Mouse (Mus musculus): ENCODE data around the gene Zfp386. TPM values are rescaled to one million over a fixed set of nuclear protein-coding genes. Genes with fewer than 3 reads are reported as not detected.
"Not testable (repeated sequence)": the region's sequence is repeated elsewhere in the genome, so short reads cannot be mapped to it uniquely, and the experiment has no call there.

The Zfp386 gene
- 38.0 and 41.7 TPM in 2 replicates for polyA plus RNA-seq (2015; fragmentation: Nextera tagmentation; extraction: Ambion mirVana)

- 1% methylated on average over 55 of the region's 55 CpGs for WGBS
- H3K9me3 ChIP-seq = no peaks in the 10 kb centered on the region
- peaks cover 8% of the 10 kb centered on the region; the same call in 1 of the 2 replicates for H3K4me1 ChIP-seq
- no peaks in the 10 kb centered on the region for H3K36me3 ChIP-seq
- H3K4me2 ChIP-seq = peak within 1 kb of the TSS; percentile 56
- H3K4me3 ChIP-seq (replicated peaks) = peak within 1 kb of the TSS; percentile 70
- peak within 1 kb of the TSS; percentile 78 for H3K9ac ChIP-seq
- ATAC-seq (ENCODE audit: insufficient read depth, low FRiP score, low read depth) = peak; percentile 98
- no peaks in the 10 kb centered on the region for H3K27me3 ChIP-seq (replicated peaks)
- H3K27ac ChIP-seq = peak within 1 kb of the TSS; percentile 97
These were observed at the start of gene Zfp386 for GRCm38 (mm10) chr12:116047440-116048377. Gene Zfp386 (plus strand): TSS chr12:116047724.

GRCm38 (mm10) chr12:115999784-116000183 lies 47.7 kb upstream of the Zfp386 start:
- 64% methylated on average over 3 of the region's 3 CpGs for WGBS
- not testable (repeated sequence) for H3K4me1 ChIP-seq; H3K4me3 ChIP-seq (replicated peaks); H3K36me3 ChIP-seq; H3K9ac ChIP-seq; H3K9me3 ChIP-seq; H3K27me3 ChIP-seq (replicated peaks); ATAC-seq (ENCODE audit: insufficient read depth, low FRiP score, low read depth); H3K4me2 ChIP-seq; H3K27ac ChIP-seq

GRCm38 (mm10) chr12:116002946-116003345 lies 44.6 kb upstream of the Zfp386 start:
- H3K4me2 ChIP-seq; H3K4me1 ChIP-seq; H3K36me3 ChIP-seq; H3K9ac ChIP-seq; ATAC-seq (ENCODE audit: insufficient read depth, low FRiP score, low read depth); H3K27ac ChIP-seq; H3K9me3 ChIP-seq; H3K27me3 ChIP-seq (replicated peaks); H3K4me3 ChIP-seq (replicated peaks): not testable (repeated sequence)
- WGBS = 76% methylated on average over 1 of the region's 1 CpGs

GRCm38 (mm10) chr12:116010812-116011211 lies 36.7 kb upstream of the Zfp386 start:
- 73% methylated on average over 2 of the region's 2 CpGs for WGBS
- Histone ChIP-seq H3K4me2 (no peak overlapping the region), H3K4me1 (no peaks in the 10 kb centered on the region), H3K9ac (no peak overlapping the region), H3K4me3 (replicated peaks) (no peak overlapping the region), H3K27ac (no peak overlapping the region), H3K36me3 (no peaks in the 10 kb centered on the region), H3K27me3 (replicated peaks) (no peaks in the 10 kb centered on the region), H3K9me3 (no peaks in the 10 kb centered on the region)
- ATAC-seq (ENCODE audit: insufficient read depth, low FRiP score, low read depth) = no peak

GRCm38 (mm10) chr12:116028095-116028494 lies 19.4 kb upstream of the Zfp386 start:
- Histone ChIP-seq H3K4me1 (no peaks in the 10 kb centered on the region), H3K4me2 (no peak overlapping the region), H3K27me3 (replicated peaks) (no peaks in the 10 kb centered on the region), H3K9ac (no peak overlapping the region), H3K36me3 (no peaks in the 10 kb centered on the region), H3K4me3 (replicated peaks) (no peak overlapping the region), H3K9me3 (no peaks in the 10 kb centered on the region), H3K27ac (no peak overlapping the region)
- WGBS = 47% methylated on average over 2 of the region's 2 CpGs
- ATAC-seq (ENCODE audit: insufficient read depth, low FRiP score, low read depth) = no peak

- Histone ChIP-seq H3K4me2 (no peak overlapping the region), H3K36me3 (no peaks in the 10 kb centered on the region), H3K27ac (no peak overlapping the region), H3K9ac (no peak overlapping the region), H3K4me1 (no peaks in the 10 kb centered on the region), H3K27me3 (replicated peaks) (no peaks in the 10 kb centered on the region), H3K9me3 (no peaks in the 10 kb centered on the region), H3K4me3 (replicated peaks) (no peak overlapping the region)
- ATAC-seq (ENCODE audit: insufficient read depth, low FRiP score, low read depth) = no peak
- 61% methylated on average over 5 of the region's 5 CpGs for WGBS
These were observed 12.2 kb upstream of the Zfp386 start for GRCm38 (mm10) chr12:116035346-116035745.

- no peaks in the 10 kb centered on the region for H3K27me3 ChIP-seq (replicated peaks)
- 68% methylated on average over 5 of the region's 5 CpGs for WGBS
- peaks cover 8% of the 10 kb centered on the region; the same call in 1 of the 2 replicates for H3K4me1 ChIP-seq
- no peak overlapping the region for H3K4me2 ChIP-seq
- no peak for ATAC-seq (ENCODE audit: insufficient read depth, low FRiP score, low read depth)
- no peaks in the 10 kb centered on the region for H3K36me3 ChIP-seq
- no peak overlapping the region for H3K9ac ChIP-seq
- no peaks in the 10 kb centered on the region for H3K9me3 ChIP-seq
- H3K4me3 ChIP-seq (replicated peaks) = no peak overlapping the region
- H3K27ac ChIP-seq = no peak overlapping the region
These were observed 2.7 kb upstream of the Zfp386 start for GRCm38 (mm10) chr12:116044785-116045184.

- peak overlapping the region; percentile 56 for H3K4me2 ChIP-seq
- no peak overlapping the region for H3K27ac ChIP-seq
- no peaks in the 10 kb centered on the region for H3K27me3 ChIP-seq (replicated peaks)
- H3K9ac ChIP-seq = no peak overlapping the region
- peak overlapping the region; percentile 70 for H3K4me3 ChIP-seq (replicated peaks)
- no peak for ATAC-seq (ENCODE audit: insufficient read depth, low FRiP score, low read depth)
- H3K36me3 ChIP-seq = no peaks in the 10 kb centered on the region
- WGBS = 45% methylated on average over 7 of the region's 7 CpGs
- H3K4me1 ChIP-seq = peaks cover 8% of the 10 kb centered on the region; the same call in 1 of the 2 replicates
- H3K9me3 ChIP-seq = no peaks in the 10 kb centered on the region
These were observed 1.2 kb downstream of the Zfp386 start for GRCm38 (mm10) chr12:116048766-116049165.

GRCm38 (mm10) chr12:116049236-116049635 lies 1.7 kb downstream of the Zfp386 start:
- WGBS = 43% methylated on average over 3 of the region's 3 CpGs
- no peak for ATAC-seq (ENCODE audit: insufficient read depth, low FRiP score, low read depth)
- H3K27ac ChIP-seq = no peak overlapping the region
- peak overlapping the region; percentile 56 for H3K4me2 ChIP-seq
- no peak overlapping the region for H3K9ac ChIP-seq
- peaks cover 8% of the 10 kb centered on the region; the same call in 1 of the 2 replicates for H3K4me1 ChIP-seq
- peak overlapping the region; percentile 70 for H3K4me3 ChIP-seq (replicated peaks)
- no peaks in the 10 kb centered on the region for H3K9me3 ChIP-seq
- H3K27me3 ChIP-seq (replicated peaks) = no peaks in the 10 kb centered on the region
- H3K36me3 ChIP-seq = 0 out of 2 replicates have a peak, but pooled peaks cover 2% of the 10 kb centered on the region

- H3K27ac ChIP-seq = no peak overlapping the region
- no peak overlapping the region for H3K9ac ChIP-seq
- H3K36me3 ChIP-seq = peaks cover 7% of the 10 kb centered on the region
- no peak overlapping the region for H3K4me2 ChIP-seq
- H3K27me3 ChIP-seq (replicated peaks) = no peaks in the 10 kb centered on the region
- ATAC-seq (ENCODE audit: insufficient read depth, low FRiP score, low read depth) = no peak
- H3K9me3 ChIP-seq = no peaks in the 10 kb centered on the region
- H3K4me3 ChIP-seq (replicated peaks) = no peak overlapping the region
- 74% methylated on average over 6 of the region's 6 CpGs for WGBS
- H3K4me1 ChIP-seq = peaks cover 8% of the 10 kb centered on the region; the same call in 1 of the 2 replicates
These were observed 2.2 kb downstream of the Zfp386 start for GRCm38 (mm10) chr12:116049701-116050100.

- H3K4me3 ChIP-seq (replicated peaks) = no peak overlapping the region
- H3K36me3 ChIP-seq = peaks cover 39% of the 10 kb centered on the region
- WGBS = 93% methylated on average over 8 of the region's 8 CpGs
- no peak overlapping the region for H3K27ac ChIP-seq
- 0 out of 2 replicates have a peak, but pooled peaks cover 3% of the 10 kb centered on the region for H3K9me3 ChIP-seq
- peaks cover 1% of the 10 kb centered on the region; the same call in 1 of the 2 replicates for H3K4me1 ChIP-seq
- no peaks in the 10 kb centered on the region for H3K27me3 ChIP-seq (replicated peaks)
- no peak overlapping the region for H3K4me2 ChIP-seq
- no peak for ATAC-seq (ENCODE audit: insufficient read depth, low FRiP score, low read depth)
- H3K9ac ChIP-seq = no peak overlapping the region
These were observed 6.8 kb downstream of the Zfp386 start for GRCm38 (mm10) chr12:116054342-116054741.

- H3K4me3 ChIP-seq (replicated peaks) = no peak overlapping the region
- no peaks in the 10 kb centered on the region for H3K27me3 ChIP-seq (replicated peaks)
- no peaks in the 10 kb centered on the region for H3K4me1 ChIP-seq
- ATAC-seq (ENCODE audit: insufficient read depth, low FRiP score, low read depth) = no peak
- no peak overlapping the region for H3K9ac ChIP-seq
- no peak overlapping the region for H3K4me2 ChIP-seq
- WGBS = 94% methylated on average over 3 of the region's 3 CpGs
- H3K9me3 ChIP-seq = peaks cover 3% of the 10 kb centered on the region; the same call in 1 of the 2 replicates
- H3K36me3 ChIP-seq = peaks cover 53% of the 10 kb centered on the region
- no peak overlapping the region for H3K27ac ChIP-seq
These were observed 8.6 kb downstream of the Zfp386 start for GRCm38 (mm10) chr12:116056112-116056511.

Data from stomach, embryonic 15.5 days (tissue).